Mouse (Mus musculus) cerebellum, postnatal 4 days (tissue): ENCODE data around the gene Lrrc4c.

Source experiments
- DNase-seq, 2 experiments: peaks; one replicate each; pipeline ENCODE4 v3.0.0; 2022; ENCODE audit warnings: low spot score in 2 of 2, mixed read lengths in 1 of 2

Lrrc4c gene

GRCm38 (mm10) chr2:97468372-97468771, 1150.4 kb downstream of the Lrrc4c start:
- no peak for DNase-seq

DNA sequence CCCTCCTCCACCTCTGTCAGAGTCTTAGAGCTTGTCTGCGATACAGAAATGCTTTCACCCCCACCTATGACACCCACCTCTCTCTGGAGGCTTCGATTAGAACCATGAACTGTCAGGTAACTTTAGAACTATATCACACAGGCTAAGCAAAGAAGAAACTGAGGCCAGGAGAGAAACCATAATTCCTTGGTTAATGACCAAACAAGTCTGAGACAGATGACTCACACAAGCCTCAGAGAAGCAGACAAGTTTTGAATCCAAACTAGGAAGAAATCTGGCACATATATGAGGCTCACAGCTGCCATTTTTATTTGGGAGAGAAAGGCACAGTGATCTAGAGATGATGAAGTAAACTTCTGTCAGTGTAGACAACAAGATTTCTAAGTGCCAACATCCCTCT, 1151.4 kb downstream of the Lrrc4c start:
- DNase-seq: no peak

DNA sequence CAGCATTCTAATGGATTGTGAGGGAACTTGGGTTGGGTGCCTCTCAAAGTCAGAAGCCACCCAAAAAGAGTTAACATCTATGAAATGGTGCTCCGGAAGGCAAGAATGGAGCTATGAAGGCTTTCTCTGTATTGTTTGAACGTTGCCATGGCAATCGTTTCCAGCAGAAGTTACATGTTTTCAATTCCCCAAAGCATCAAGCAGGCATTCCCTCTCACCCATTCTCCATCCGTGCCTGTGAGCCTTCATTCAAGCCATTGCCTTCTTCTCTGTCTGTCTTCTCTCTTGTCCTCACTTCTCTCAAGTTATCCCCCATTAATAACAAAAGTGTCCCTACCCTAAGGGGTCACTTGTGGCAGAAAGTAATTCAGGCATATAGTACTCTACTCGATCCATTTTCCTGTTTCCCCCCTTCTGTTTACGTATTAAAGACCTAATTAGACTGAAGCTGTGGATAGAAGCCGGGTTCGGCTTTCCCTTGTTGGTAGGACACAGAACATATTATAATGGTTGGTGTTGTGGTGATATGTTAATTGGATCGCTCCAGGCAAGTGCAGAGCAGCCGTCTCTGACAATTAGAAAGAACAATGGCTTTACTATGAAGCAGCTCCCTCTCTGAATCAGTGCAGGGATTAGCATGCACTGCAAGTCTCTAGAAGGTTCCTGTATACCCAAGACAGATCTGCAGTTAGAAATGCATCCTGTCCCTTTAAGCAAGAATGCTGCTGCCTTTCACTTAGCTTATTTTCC, 1160.4 kb downstream of the Lrrc4c start:
- DNase-seq: no peak

DNA sequence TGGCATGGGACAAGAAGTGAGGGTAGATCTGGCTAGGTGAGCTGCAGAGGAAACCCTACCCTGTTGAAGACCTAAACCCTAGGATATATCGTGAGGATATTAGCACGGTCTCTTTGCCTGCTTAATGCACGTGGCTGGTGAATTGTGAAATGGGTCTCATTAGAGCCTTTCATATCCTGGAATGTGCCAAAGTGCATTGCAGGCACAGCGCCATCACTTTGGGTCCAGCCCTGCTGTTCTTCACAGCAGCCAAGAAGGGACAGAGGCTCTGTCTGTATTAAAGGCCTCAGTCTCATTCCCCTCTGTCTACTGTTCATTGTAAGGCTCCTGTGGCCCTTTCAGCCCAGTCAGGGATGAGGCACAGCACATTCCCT, 1160.9 kb downstream of the Lrrc4c start:
- DNase-seq: peak in 1 of 2 experiments; percentile 32

GRCm38 (mm10) chr2:97484990-97485389, 1167.0 kb downstream of the Lrrc4c start:
- no peak for DNase-seq

DNA sequence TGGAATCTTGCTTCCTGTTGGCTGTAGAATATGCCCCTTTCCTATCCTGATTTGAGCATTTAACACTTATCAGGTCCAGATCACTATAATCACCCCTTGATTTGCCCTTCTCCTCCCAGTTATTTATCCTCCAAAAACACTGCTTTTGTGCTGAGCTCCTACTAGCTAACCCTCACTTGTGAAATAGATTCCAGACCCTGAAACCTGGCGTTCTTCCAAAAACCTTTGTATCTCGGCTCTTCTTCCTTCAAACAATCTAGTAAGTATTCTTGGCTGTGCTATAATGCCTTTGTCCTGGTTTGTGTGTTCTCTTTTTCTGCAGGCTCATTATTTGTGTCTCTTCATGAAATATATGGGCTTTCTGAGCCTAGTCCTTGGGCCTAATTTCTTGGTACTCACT, 1167.6 kb downstream of the Lrrc4c start:
- DNase-seq: no peak

DNA sequence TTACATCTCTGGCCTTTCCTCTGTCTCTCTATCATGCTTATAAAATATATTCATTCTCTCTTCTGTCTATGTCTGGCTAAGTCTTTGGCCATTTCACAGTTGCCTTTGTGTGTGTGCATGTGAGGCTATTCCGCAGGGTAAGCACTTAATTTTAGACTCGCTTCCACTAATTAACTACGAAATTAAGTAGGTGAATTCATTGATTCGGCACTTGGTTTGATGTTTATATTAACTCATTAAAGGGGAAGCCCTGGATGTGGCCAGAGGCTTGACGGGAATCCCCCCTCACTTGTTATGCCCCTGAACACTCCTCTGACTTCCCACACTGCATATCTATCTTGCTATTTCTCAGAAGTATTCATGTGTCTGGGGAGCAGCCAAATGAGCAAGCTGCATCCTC, 1169.6 kb downstream of the Lrrc4c start:
- no peak for DNase-seq

DNA sequence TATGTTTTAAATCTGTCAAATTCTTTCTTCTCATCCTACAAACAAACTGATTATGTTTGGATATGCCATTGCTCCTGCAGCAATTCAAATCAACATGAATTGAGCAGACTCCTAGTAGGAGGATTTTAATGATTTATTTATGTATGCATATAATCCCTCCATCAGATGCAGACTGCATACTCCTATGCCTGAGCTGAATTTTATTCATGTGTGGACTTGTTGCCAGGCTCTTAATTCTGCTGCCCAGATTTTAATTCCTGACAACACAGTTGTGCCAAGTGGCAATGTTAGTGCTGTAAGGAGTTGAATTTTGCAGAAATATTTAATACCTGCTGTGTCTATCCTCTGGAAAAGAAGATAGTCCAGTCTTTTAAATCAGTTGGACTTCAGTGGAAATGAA, 1179.1 kb downstream of the Lrrc4c start:
- DNase-seq: no peak

DNA sequence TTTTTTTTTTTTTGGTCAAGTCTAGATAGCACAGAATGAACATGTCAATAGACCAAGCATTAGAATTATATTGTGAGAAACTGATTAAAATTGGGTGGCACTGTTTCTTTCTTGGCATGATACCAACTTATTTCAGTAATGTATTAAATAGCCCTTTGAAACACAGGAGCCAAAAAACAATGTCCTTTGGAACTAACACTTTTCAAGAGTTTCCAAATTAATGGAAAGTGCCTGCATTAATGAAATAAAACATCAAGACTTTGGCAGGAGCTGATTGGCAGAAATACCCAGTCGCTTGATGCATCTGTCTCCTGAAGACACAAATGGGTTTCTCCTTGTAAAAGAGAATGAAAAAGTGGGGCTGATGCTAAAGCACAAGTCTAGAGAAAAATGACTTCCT, 1184.5 kb downstream of the Lrrc4c start:
- no peak for DNase-seq

- DNase-seq: no peak
These were observed 1186.9 kb downstream of the Lrrc4c start for GRCm38 (mm10) chr2:97504902-97505301.

GRCm38 (mm10) chr2:97524256-97524922, 1206.4 kb downstream of the Lrrc4c start:
- DNase-seq: no peak

DNA sequence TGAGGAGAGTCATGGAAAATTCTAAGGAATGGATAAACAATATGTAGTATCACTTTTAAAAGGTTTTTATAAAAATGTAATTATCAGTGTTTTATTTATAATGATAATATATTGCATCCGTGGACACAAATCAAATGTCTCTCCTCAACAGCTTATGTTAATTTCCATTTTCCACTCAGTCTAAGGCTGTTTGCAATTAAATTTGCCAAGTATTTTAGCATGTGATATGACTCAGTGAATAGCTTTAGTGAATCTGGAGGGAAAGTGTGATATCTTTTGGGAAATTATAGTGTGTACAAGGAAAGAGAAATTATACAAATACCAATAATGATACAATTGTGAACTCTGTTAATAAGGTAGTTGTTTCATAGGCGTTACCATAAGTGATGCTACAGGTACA, 1207.1 kb downstream of the Lrrc4c start:
- DNase-seq: no peak

DNA sequence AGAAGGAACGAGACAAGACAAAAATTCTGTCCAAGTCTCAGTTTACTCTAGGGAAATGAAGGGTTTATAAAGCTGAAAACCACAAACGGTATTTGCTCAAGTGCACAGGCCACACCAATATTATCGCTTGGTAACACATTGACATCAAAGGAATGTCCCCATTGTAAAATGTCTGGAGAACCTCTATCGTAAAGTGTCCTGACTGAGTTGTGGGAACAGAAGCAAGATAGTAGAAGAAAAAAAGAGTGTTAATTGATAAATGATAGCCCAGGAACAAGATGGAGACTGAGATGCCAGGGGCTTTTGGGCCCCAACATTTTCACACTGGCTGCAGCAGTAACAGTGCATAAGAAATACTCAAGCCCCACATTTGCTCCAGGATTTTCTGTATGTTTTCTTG, 1212.7 kb downstream of the Lrrc4c start:
- DNase-seq: no peak

DNA sequence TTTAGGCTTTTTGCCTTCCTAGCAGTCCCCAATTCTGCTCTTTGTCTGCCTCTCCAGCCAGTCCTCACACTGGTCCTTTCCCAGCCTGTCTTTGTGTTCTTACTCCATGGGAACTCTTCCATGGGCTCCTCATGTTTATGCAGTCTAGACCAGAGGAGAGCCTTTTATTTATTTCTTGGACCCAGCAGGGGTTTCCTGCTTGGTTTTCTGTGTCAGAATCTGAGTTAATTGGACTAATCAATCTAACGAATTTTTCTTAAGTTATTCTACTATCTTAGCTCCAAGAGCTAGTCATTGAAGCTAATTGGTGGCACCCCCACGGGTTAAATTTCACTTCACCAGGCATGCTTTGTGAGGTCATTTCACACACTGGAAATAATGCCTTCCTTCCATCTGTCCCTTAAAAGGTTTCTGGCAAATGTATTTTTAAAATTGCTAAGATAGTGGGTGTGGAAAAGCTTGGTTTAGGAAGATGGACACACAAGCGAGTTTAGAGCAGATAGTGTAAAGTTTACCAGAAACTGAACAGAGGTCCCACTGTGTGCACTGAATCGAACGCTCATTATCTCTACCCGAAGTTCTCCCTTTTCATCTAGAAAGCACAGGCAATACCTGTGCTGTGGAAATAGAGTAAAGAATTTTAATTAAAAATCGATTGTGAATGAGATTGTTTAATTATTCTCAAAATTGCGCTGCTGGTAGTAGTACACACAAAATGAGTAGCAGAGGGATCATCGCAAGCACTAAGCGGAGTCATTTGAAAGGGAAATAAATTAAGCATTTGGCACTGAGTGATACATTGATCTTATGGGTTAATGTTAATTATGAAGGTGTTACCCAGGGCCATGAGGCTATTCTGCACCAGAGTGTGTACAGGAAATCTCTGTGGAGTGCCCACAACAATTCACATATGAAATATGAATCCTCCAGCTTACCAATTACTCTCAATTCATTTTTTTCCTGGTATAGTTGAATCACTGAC, 1226.0 kb downstream of the Lrrc4c start:
- DNase-seq: no peak

DNA sequence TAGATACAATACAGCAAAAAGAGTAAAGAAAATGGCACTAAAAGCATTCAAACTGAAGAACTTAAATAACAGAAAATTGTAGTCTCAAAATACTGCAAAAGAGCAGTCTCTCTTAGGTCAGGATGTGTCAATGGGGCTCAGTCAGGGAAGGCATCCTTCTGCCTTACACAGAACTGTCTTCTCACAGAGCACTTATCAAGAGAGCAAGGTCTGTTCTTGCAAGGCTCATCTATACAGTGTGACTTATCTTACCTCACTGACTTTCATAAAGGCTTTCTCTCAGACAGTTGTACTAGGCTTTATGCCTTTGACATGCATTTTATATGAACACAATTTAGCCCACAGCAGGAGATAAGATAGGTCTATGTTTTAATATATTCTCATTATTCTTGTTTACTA, 1226.7 kb downstream of the Lrrc4c start:
- no peak for DNase-seq

DNA sequence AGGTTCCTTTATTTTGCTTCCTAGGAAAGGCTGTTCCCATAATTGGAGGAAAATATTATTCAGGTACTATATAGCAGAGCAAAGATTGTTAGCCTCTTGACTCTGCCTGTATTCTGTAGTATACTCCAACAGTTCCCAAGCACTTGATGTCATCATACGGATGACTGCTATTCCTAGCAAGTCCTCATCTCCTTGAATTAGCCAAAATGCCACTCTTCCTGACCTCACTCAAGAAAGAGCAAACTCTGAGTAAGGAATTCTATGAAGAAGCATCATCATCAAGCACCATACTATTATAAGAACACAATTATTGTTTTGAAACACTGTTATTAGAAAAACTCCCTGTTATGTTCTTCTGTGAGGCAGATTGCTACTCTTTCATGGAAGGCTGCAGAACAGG, 1228.0 kb downstream of the Lrrc4c start:
- no peak for DNase-seq

DNA sequence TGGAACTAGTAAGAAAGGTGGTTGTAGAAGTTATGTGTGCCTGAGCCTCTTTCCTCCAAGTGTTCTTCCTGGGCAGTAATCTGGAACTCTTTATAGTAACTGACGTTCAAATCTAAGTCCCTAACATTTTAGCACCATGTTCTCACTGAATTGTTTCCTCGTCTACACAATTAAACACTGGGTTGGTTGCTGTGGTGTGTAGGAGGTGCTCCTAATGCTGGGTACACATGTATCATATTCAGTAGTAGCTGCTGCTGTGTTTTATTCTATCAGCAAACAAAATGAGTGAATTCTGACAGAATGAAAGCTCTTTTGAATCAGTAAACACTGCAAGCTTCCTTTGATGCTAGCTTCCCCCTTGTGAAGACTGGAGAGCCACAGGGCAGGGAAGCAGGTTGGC, 1246.5 kb downstream of the Lrrc4c start:
- DNase-seq: no peak

GRCm38 (mm10) chr2:97568954-97569353, 1251.0 kb downstream of the Lrrc4c start:
- DNase-seq: no peak

DNA sequence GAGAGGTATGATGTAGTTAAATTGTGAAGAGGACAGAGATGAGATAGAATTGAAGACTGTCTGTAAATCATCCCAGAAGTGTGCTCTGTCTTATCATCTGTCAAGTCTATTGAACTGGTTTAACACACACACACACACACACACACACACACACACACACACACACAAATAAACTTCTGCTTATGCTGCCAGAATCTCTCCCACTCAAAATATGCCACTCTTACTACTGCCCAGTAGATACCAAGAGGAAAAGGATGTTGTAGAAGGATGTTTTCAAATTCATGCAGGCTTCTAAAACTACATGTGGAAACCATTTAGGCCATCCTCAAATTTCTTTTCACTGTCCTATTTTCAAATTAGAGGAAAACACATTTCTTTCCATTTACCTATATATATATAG, 1257.0 kb downstream of the Lrrc4c start:
- no peak for DNase-seq

DNA sequence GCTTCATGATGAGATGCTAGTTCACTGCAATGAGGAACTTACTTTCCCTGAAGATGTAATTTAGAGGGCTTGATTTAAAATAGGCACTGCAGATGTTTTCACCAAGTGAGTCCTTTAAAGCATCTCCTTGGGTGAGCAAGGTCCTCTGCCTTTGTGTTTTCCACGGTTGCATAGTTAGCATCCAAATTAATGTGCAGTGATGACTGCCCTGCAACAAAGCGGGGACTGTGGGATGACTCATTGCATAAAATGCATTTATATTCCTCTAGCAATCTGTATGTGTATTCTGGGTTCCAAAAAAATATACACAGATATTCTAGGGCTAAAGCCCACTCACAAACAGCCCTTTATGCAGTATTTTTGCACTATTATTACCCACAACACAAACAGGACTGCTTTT, 1263.2 kb downstream of the Lrrc4c start:
- no peak for DNase-seq

DNA sequence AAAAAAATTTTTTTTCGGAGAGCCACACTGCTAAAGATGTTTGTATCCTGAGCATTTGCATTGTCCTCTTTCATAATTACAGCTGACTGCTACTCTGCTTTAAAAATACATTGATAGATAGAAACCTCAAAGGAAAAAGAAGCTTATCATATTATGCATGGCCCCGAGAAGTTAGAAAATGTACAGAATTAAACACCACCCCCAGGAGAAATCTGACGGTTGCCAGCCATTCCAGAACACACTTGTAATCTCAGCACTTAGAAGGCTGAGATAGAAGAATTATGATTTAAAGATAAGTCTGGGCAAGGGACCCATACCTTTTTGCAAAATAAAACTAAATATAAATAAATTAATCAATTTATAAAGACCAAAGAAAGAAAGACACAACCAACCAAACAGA, 1268.4 kb downstream of the Lrrc4c start:
- DNase-seq: no peak

DNA sequence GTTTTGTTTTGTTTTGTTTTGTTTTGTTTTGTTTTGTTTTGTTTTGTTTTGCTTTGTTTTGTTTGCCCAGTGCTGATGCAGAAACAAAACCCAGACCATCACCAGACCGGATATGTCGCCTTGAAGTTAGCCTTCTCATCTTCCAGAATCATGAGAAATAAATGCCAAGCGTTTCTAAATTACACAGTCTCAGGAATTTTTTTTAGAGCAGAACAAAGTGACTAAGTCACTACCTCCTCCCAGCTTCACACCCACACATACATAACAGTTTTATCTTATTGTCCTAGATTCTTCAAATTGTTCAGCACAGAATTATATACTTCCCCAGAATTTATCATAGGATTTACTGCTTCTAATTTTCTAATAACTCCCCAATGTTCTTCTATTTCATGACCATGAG, 1272.6 kb downstream of the Lrrc4c start:
- DNase-seq: no peak
